Mouse (Mus musculus) bone marrow, adult 2 months (tissue): ENCODE measurements around the gene Veph1. TPM values are rescaled to one million over a fixed set of nuclear protein-coding genes. Genes with fewer than 3 reads are reported as not detected.

ENCODE experiments used
- H3K27ac ChIP-seq: fragments of 200-500 bp; 2 replicates; pipeline ENCODE4 v1.5.1; 2012; ENCODE audit warnings: low read depth, mild to moderate bottlenecking, control low read depth, inconsistent platforms, low read length; ENCODE audit not compliant: control insufficient read depth, poor library complexity, insufficient read depth
- H3K4me1 ChIP-seq: fragments of 200-500 bp; 2 replicates; pipeline ENCODE4 v1.6.1; 2011; ENCODE audit warnings: low read length; ENCODE audit not compliant: control insufficient read depth, insufficient read depth
- H3K4me3 ChIP-seq: fragments of 200-500 bp; replicated peaks from 2 replicates; pipeline ENCODE3; 2011; ENCODE audit warnings: mild to moderate bottlenecking, low read depth, low read length, control low read depth; ENCODE audit not compliant: control insufficient read depth
- CTCF ChIP-seq: fragments of 200-500 bp; IDR thresholded peaks from 2 replicates; pipeline ENCODE4 v1.5.1; 2011; ENCODE audit warnings: low read length, control low read depth; ENCODE audit not compliant: control insufficient read depth, insufficient read depth
- POLR2A ChIP-seq: fragments of 200-500 bp; IDR thresholded peaks from 2 replicates; pipeline ENCODE4 v1.6.1; 2011; ENCODE audit warnings: low read depth, mild to moderate bottlenecking, control low read depth, low read length, borderline replicate concordance; ENCODE audit not compliant: control insufficient read depth
- WGBS: fragments of 180-500 bp; shearing (Covaris S2); methylation state at CpG from one replicate; pipeline ENCODE4 v1.1.7; 2018; 5-methylcytosine and 5-hydroxymethylcytosine counted together
- polyA plus RNA-seq: library from polyadenylated mRNA; stranded (reverse); fragments of >200 nt; gene quantifications from 2 replicates; pipeline ENCODE4 v1.2.4, GENCODE M21; 2011; ENCODE audit warnings: low replicate concordance; ENCODE audit not compliant: missing spikeins, insufficient read depth, insufficient read length

The Veph1 gene
- polyA plus RNA-seq, 1 experiment: 1.00 TPM

- H3K4me3 ChIP-seq: no peak overlapping the region
- no peak for TF ChIP-seq POLR2A
- TF ChIP-seq CTCF: no peak
- 80% methylated on average over 8 of the region's 8 CpGs for whole genome bisulfite sequencing
- no peak overlapping the region for H3K27ac ChIP-seq
- no peaks in the 10 kb centered on the region for H3K4me1 ChIP-seq
These were observed 18.4 kb upstream of the Veph1 start for GRCm38 (mm10) chr3:66314793-66315715.

GRCm38 (mm10) chr3:66310586-66310985 lies 13.9 kb upstream of the Veph1 start:
- WGBS: 73% methylated on average over 1 of the region's 1 CpGs
- TF ChIP-seq POLR2A (no peak), CTCF (no peak)
- H3K4me3 ChIP-seq: no peak overlapping the region
- H3K27ac ChIP-seq: no peak overlapping the region
- H3K4me1 ChIP-seq: no peaks in the 10 kb centered on the region

- Histone ChIP-seq H3K4me3 (no peak overlapping the region), H3K4me1 (no peaks in the 10 kb centered on the region), H3K27ac (no peak overlapping the region)
- TF ChIP-seq POLR2A: no peak
- no peak for TF ChIP-seq CTCF
- 88% methylated on average over 1 of the region's 1 CpGs for WGBS
These were observed 12.9 kb upstream of the Veph1 start for GRCm38 (mm10) chr3:66309531-66309930.

- H3K4me1 ChIP-seq: no peaks in the 10 kb centered on the region
- TF ChIP-seq POLR2A: no peak
- no peak for TF ChIP-seq CTCF
- 85% methylated on average over 9 of the region's 9 CpGs for WGBS
- no peak overlapping the region for H3K4me3 ChIP-seq
- H3K27ac ChIP-seq: no peak overlapping the region
These were observed 1.4 kb downstream of the Veph1 start for GRCm38 (mm10) chr3:66295236-66295635.

- no peak overlapping the region for H3K4me3 ChIP-seq
- TF ChIP-seq POLR2A: no peak
- TF ChIP-seq CTCF: no peak
- WGBS: 82% methylated on average over 3 of the region's 3 CpGs
- H3K4me1 ChIP-seq: no peaks in the 10 kb centered on the region
- H3K27ac ChIP-seq: no peak overlapping the region
These were observed 1.9 kb downstream of the Veph1 start for GRCm38 (mm10) chr3:66294729-66295128.

- TF ChIP-seq POLR2A (no peak), CTCF (no peak)
- WGBS: 16% methylated on average over 20 of the region's 20 CpGs
- Histone ChIP-seq H3K4me1 (no peaks in the 10 kb centered on the region), H3K4me3 (no peak overlapping the region), H3K27ac (no peak overlapping the region)
These were observed 4.2 kb downstream of the Veph1 start for GRCm38 (mm10) chr3:66292356-66292946.

GRCm38 (mm10) chr3:66263270-66263669 lies 33.4 kb downstream of the Veph1 start:
- WGBS: 85% methylated on average over 4 of the region's 4 CpGs
- no peaks in the 10 kb centered on the region for H3K4me1 ChIP-seq
- H3K27ac ChIP-seq: no peak overlapping the region

GRCm38 (mm10) chr3:66262319-66262718 lies 34.3 kb downstream of the Veph1 start:
- Histone ChIP-seq H3K27ac (no peak overlapping the region), H3K4me3 (no peak overlapping the region), H3K4me1 (no peaks in the 10 kb centered on the region)
- TF ChIP-seq CTCF (no peak), POLR2A (no peak)
- 45% methylated on average over 5 of the region's 5 CpGs for whole genome bisulfite sequencing

More at GRCm38 (mm10) chr3:66263270-66263669, 33.4 kb downstream of the Veph1 start:
- H3K4me3 ChIP-seq: no peak overlapping the region
- TF ChIP-seq POLR2A (no peak), CTCF (no peak)
